24 mouse cellular contexts compared by ENCODE assay signal in genomic region chr13:18841752-18842282, GRCm38 (mm10).
DNase-seq lines count a peak whose midpoint lies in the region; ATAC-seq and TF ChIP-seq lines count a peak whose summit lies in the region.
"Had no signal": no experiment of that assay in that cellular context is flagged by ENCODE, and none has a peak within 500 bp of the region (broad histone marks: within the 10 kb centered on the region; RNA-seq: fewer than 3 reads in every experiment).

No protein-coding gene starts in this region.

- H3K27ac ChIP-seq in ES-Bruce4 (ENCODE audit: insufficient read depth, low read length) (peak overlapping the region; percentile 56; the same call in 1 of the 2 replicates), ES-E14 (ENCODE audit: insufficient read depth, low read depth, low read length, poor library complexity, severe bottlenecking) (0 out of 2 replicates have a peak overlapping the region, but pooled peaks have one; percentile 29)
- no peak overlapping the region for H3K27ac ChIP-seq in hindbrain, postnatal 0 days
- H3K27ac ChIP-seq: embryonic facial prominence, embryonic 13.5 days; embryonic facial prominence, embryonic 15.5 days; forebrain, embryonic 10.5 days; forebrain, embryonic 12.5 days had no signal

- 87% methylated on average over 6 of the region's 6 CpGs for WGBS in hindbrain, postnatal 0 days

- no peak for TF ChIP-seq EP300 in ES-Bruce4 (IDR thresholded peaks at IDR 0.05; ENCODE audit: insufficient read depth, low read depth, low read length)

- H3K27me3 ChIP-seq in E14TG2a.4 (ENCODE audit: insufficient read depth, low read length) (no peaks in the 10 kb centered on the region), ES-Bruce4 (ENCODE audit: control insufficient read depth, insufficient read depth, low read length, poor library complexity, severe bottlenecking) (no peaks in the 10 kb centered on the region)
- H3K27me3 ChIP-seq in hindbrain, postnatal 0 days (ENCODE audit: insufficient read depth, low read length): no peaks in the 10 kb centered on the region
- H3K27me3 ChIP-seq: embryonic facial prominence, embryonic 13.5 days; embryonic facial prominence, embryonic 15.5 days; forebrain, embryonic 12.5 days had no signal

- DNase-seq in ES-E14 (ENCODE audit: low read depth, low spot score) (peak; percentile 71), WW6 (ENCODE audit: low read depth, low spot score) (peak; percentile 39)
- no peak for DNase-seq in cerebellum, adult 8-10 months
- no peak for DNase-seq in hindbrain, postnatal 0 days (ENCODE audit: low spot score)
- DNase-seq in thymus, postnatal 10 days (ENCODE audit: low spot score in 2 of 2): no peak
- DNase-seq: adrenal gland, adult 8-10 months; adrenal gland, postnatal 14 days; adrenal gland, postnatal 36 days; cerebellum, adult 11-12 months; cerebellum, adult 2 months; cerebellum, adult 9-11 months; cerebellum, postnatal 36 days; embryo, embryonic 11 days had no signal

- in situ Hi-C loops in ES-E14 (cut with MboI; ENCODE audit: low sequenced_read_pairs in 2 of 2, unreplicated experiment in 2 of 2): no loop called here

- H3K4me3 ChIP-seq in E14TG2a.4 (replicated peaks; ENCODE audit: low read length) (0 out of 2 replicates have a peak overlapping the region, but pooled peaks have one; percentile 39), ES-Bruce4 (ENCODE audit: low read depth, low read length) (no peak overlapping the region), ES-E14 (ENCODE audit: insufficient read depth in 1 of 2, low read depth in 1 of 2, low read length in 2 of 2, poor library complexity in 1 of 2, severe bottlenecking in 1 of 2) (no peak overlapping the region)
- H3K4me3 ChIP-seq in hindbrain, postnatal 0 days (ENCODE audit: low read length): no peak overlapping the region
- H3K4me3 ChIP-seq: embryonic facial prominence, embryonic 13.5 days; embryonic facial prominence, embryonic 15.5 days; erythroblast, embryonic 14.5 days; forebrain, embryonic 10.5 days; forebrain, embryonic 12.5 days had no signal

- H3K9me3 ChIP-seq in E14TG2a.4 (ENCODE audit: low read length): no peaks in the 10 kb centered on the region
- H3K9me3 ChIP-seq in ES-Bruce4 (replicated peaks; ENCODE audit: control insufficient read depth, insufficient read depth, low read length, poor library complexity, severe bottlenecking): no peaks in the 10 kb centered on the region
- H3K9me3 ChIP-seq in ES-E14 (ENCODE audit: control insufficient read depth, insufficient read depth, low read depth, low read length): no peaks in the 10 kb centered on the region
- no peaks in the 10 kb centered on the region for H3K9me3 ChIP-seq in hindbrain, postnatal 0 days (ENCODE audit: low read length)
- H3K9me3 ChIP-seq: embryonic facial prominence, embryonic 13.5 days; embryonic facial prominence, embryonic 15.5 days; forebrain, embryonic 10.5 days; forebrain, embryonic 12.5 days had no signal

- no peak overlapping the region for H3K4me2 ChIP-seq in hindbrain, postnatal 0 days (ENCODE audit: low read depth, low read length)
- H3K4me2 ChIP-seq: embryonic facial prominence, embryonic 13.5 days; embryonic facial prominence, embryonic 15.5 days; forebrain, embryonic 12.5 days had no signal

- peaks cover 54% of the 10 kb centered on the region for H3K4me1 ChIP-seq in E14TG2a.4 (replicated peaks; ENCODE audit: low read depth, low read length)
- peaks cover 2% of the 10 kb centered on the region for H3K4me1 ChIP-seq in ES-Bruce4 (ENCODE audit: control insufficient read depth, insufficient read depth, low read length)
- H3K4me1 ChIP-seq in ES-E14 (ENCODE audit: control insufficient read depth in 2 of 2, insufficient read depth in 2 of 2, low read length in 2 of 2, poor library complexity in 1 of 2): peaks cover 0 to 4% of the 10 kb centered on the region in 2 experiments; a peak in 1 of 4 replicates
- no peaks in the 10 kb centered on the region for H3K4me1 ChIP-seq in hindbrain, postnatal 0 days (ENCODE audit: insufficient read depth, low read length)
- H3K4me1 ChIP-seq: embryonic facial prominence, embryonic 13.5 days; embryonic facial prominence, embryonic 15.5 days; forebrain, embryonic 10.5 days; forebrain, embryonic 12.5 days had no signal

- H3K9ac ChIP-seq in ES-Bruce4 (ENCODE audit: low read depth, poor library complexity, severe bottlenecking) (no peak overlapping the region), ES-E14 (ENCODE audit: insufficient read depth, low read depth, low read length, poor library complexity, severe bottlenecking) (no peak overlapping the region)
- no peak overlapping the region for H3K9ac ChIP-seq in hindbrain, postnatal 0 days (replicated peaks; ENCODE audit: low read length)
- H3K9ac ChIP-seq: embryonic facial prominence, embryonic 13.5 days; embryonic facial prominence, embryonic 15.5 days; forebrain, embryonic 12.5 days had no signal

- no peak for TF ChIP-seq POLR2A in ES-Bruce4 (IDR thresholded peaks at IDR 0.05; ENCODE audit: insufficient read depth, low read length)

- peaks cover 25% of the 10 kb centered on the region for H3K36me3 ChIP-seq in E14TG2a.4 (ENCODE audit: insufficient read depth, low read length)
- H3K36me3 ChIP-seq in ES-Bruce4 (ENCODE audit: control insufficient read depth, insufficient read depth, low read length, poor library complexity, severe bottlenecking): no peaks in the 10 kb centered on the region
- no peaks in the 10 kb centered on the region for H3K36me3 ChIP-seq in ES-E14 (ENCODE audit: control insufficient read depth, insufficient read depth, low read length, poor library complexity, severe bottlenecking)
- peaks cover 7% of the 10 kb centered on the region; the same call in 1 of the 2 replicates for H3K36me3 ChIP-seq in hindbrain, postnatal 0 days (ENCODE audit: insufficient read depth, low read length)
- H3K36me3 ChIP-seq: embryonic facial prominence, embryonic 15.5 days; forebrain, embryonic 12.5 days had no signal

- no peak for ATAC-seq in hindbrain, postnatal 0 days
- ATAC-seq in frontal cortex, adult (ENCODE audit: low TSS enrichment): no peak
- ATAC-seq: activated CD4-positive, CD25-positive, alpha-beta regulatory T cell, adult 4 months; forebrain, embryonic 14.5 days; forebrain, embryonic 16.5 days had no signal

- TF ChIP-seq CTCF in E14TG2a.4 (conservative IDR thresholded peaks at IDR 0.05; ENCODE audit: low read length) (no peak), ES-Bruce4 (IDR thresholded peaks at IDR 0.05; ENCODE audit: low read depth, low read length) (no peak)
- no peak for TF ChIP-seq CTCF in hindbrain, postnatal 0 days (IDR thresholded peaks at IDR 0.05; ENCODE audit: low read depth)

TF ChIP-seq in ES-E14, 5 proteins besides CTCF, POLR2A, EP300 and RAD21:
- no peak for TF ChIP-seq CHD2 (IDR thresholded peaks at IDR 0.05; ENCODE audit: low read depth, low read length)
- no peak for TF ChIP-seq ZNF384 (IDR thresholded peaks at IDR 0.05; ENCODE audit: low read depth, low read length)
- no peak for TF ChIP-seq HCFC1 (IDR thresholded peaks at IDR 0.05; ENCODE audit: borderline replicate concordance, insufficient read depth, low read length)
- peak; percentile 60; the same call in 1 of the 2 replicates for TF ChIP-seq MAFK (IDR thresholded peaks at IDR 0.05; ENCODE audit: insufficient read depth, low read depth, low read length)

Comparison
In these comparisons a context has a peak if more than half of its experiments do, and no peak if none do; other contexts are left out.
1. DNase-seq: peak in ES-E14 (single experiment) and WW6 (single experiment); none in cerebellum, adult 8-10 months (single experiment), hindbrain, postnatal 0 days (single experiment) and thymus, postnatal 10 days (0 of 2).